In genomic region chr7:133743611-133744010, GRCm38 (mm10) we compare ENCODE assay signal across 10 mouse cellular contexts. TPM values are rescaled to one million over a fixed set of nuclear protein-coding genes. Genes with fewer than 3 reads are reported as not detected.
DNase-seq lines count a peak whose midpoint lies in the region; ATAC-seq lines count a peak whose summit lies in the region.
"Had no signal": no experiment of that assay in that cellular context is flagged by ENCODE, and none has a peak within 500 bp of the region (broad histone marks: within the 10 kb centered on the region; RNA-seq: fewer than 3 reads in every experiment).

No protein-coding gene starts in this region.

- H3K36me3 ChIP-seq in forebrain, embryonic 16.5 days (ENCODE audit: control insufficient read depth, insufficient read depth), result peaks cover 3% of the 10 kb centered on the region
- H3K36me3 ChIP-seq in forebrain, embryonic 13.5 days (ENCODE audit: poor library complexity, severe bottlenecking), result peaks cover 57% of the 10 kb centered on the region
- H3K36me3 ChIP-seq in hindbrain, embryonic 16.5 days (ENCODE audit: control insufficient read depth, insufficient read depth, low read length), result peaks cover 10% of the 10 kb centered on the region
- peaks cover 38% of the 10 kb centered on the region for H3K36me3 ChIP-seq in hindbrain, embryonic 13.5 days
- H3K36me3 ChIP-seq in heart, embryonic 16.5 days (ENCODE audit: control insufficient read depth, insufficient read depth), result peaks cover 8% of the 10 kb centered on the region; the same call in 1 of the 2 replicates

- H3K4me1 ChIP-seq in forebrain, embryonic 16.5 days (replicated peaks; ENCODE audit: control insufficient read depth, insufficient read depth, low read length), result peaks cover 20% of the 10 kb centered on the region
- H3K4me1 ChIP-seq in forebrain, embryonic 13.5 days, result no peaks in the 10 kb centered on the region
- H3K4me1 ChIP-seq in hindbrain, embryonic 16.5 days (ENCODE audit: control insufficient read depth, insufficient read depth, low read depth, low read length), result no peaks in the 10 kb centered on the region
- peaks cover 7% of the 10 kb centered on the region; the same call in 1 of the 2 replicates for H3K4me1 ChIP-seq in hindbrain, embryonic 13.5 days (replicated peaks)
- peaks cover 37% of the 10 kb centered on the region for H3K4me1 ChIP-seq in heart, embryonic 16.5 days (ENCODE audit: control insufficient read depth, insufficient read depth, low read length)

- peak; percentile 45; the same call in 1 of the 2 replicates for ATAC-seq in forebrain, embryonic 16.5 days
- no peak for ATAC-seq in forebrain, embryonic 13.5 days
- peak; percentile 40 for ATAC-seq in hindbrain, embryonic 16.5 days
- ATAC-seq in hindbrain, embryonic 13.5 days (ENCODE audit: low FRiP score), result no peak
- ATAC-seq in heart, embryonic 16.5 days (replicated peaks; ENCODE audit: extremely low read depth, insufficient read depth, low FRiP score), result no peak

- no peak overlapping the region for H3K9ac ChIP-seq in forebrain, embryonic 16.5 days (replicated peaks; ENCODE audit: low read depth, low read length)
- H3K9ac ChIP-seq in forebrain, embryonic 13.5 days, result no peak overlapping the region
- no peak overlapping the region for H3K9ac ChIP-seq in hindbrain, embryonic 16.5 days (ENCODE audit: low read depth, low read length)
- no peak overlapping the region for H3K9ac ChIP-seq in hindbrain, embryonic 13.5 days
- H3K9ac ChIP-seq in heart, embryonic 16.5 days (ENCODE audit: low read length), result peak overlapping the region; percentile 8; the same call in 1 of the 2 replicates
- H3K9ac ChIP-seq: kidney, embryonic 15.5 days had no signal

- H3K27ac ChIP-seq in forebrain, embryonic 16.5 days (ENCODE audit: low read length), result peak overlapping the region; percentile 23
- no peak overlapping the region for H3K27ac ChIP-seq in forebrain, embryonic 13.5 days
- H3K27ac ChIP-seq in hindbrain, embryonic 16.5 days (ENCODE audit: low read depth, low read length), result peak overlapping the region; percentile 3; the same call in 1 of the 2 replicates
- no peak overlapping the region for H3K27ac ChIP-seq in hindbrain, embryonic 13.5 days
- H3K27ac ChIP-seq in heart, embryonic 16.5 days (ENCODE audit: low read length), result peak overlapping the region; percentile 96
- H3K27ac ChIP-seq: kidney, embryonic 15.5 days had no signal

- DNase-seq in adipocyte (ENCODE audit: low spot score), result peak; percentile 24
- DNase-seq in spleen, adult 18-20 months, result no peak
- DNase-seq: lung, adult 18-20 months had no signal

- 46% methylated on average over 4 of the region's 4 CpGs for WGBS in forebrain, embryonic 16.5 days
- 67% methylated on average over 4 of the region's 4 CpGs for WGBS in forebrain, embryonic 13.5 days
- 50% methylated on average over 4 of the region's 4 CpGs for WGBS in hindbrain, embryonic 16.5 days
- WGBS in hindbrain, embryonic 13.5 days, result 69% methylated on average over 4 of the region's 4 CpGs
- WGBS in heart, embryonic 16.5 days, result 28% methylated on average over 4 of the region's 4 CpGs

- H3K4me2 ChIP-seq in forebrain, embryonic 16.5 days (ENCODE audit: low read length), result no peak overlapping the region
- H3K4me2 ChIP-seq in forebrain, embryonic 13.5 days, result no peak overlapping the region
- H3K4me2 ChIP-seq in hindbrain, embryonic 16.5 days (ENCODE audit: low read length), result no peak overlapping the region
- H3K4me2 ChIP-seq in hindbrain, embryonic 13.5 days, result no peak overlapping the region
- H3K4me2 ChIP-seq in heart, embryonic 16.5 days (ENCODE audit: low read depth, low read length), result no peak overlapping the region
- H3K4me2 ChIP-seq: kidney, embryonic 15.5 days; midbrain, embryonic 11.5 days had no signal

- H3K27me3 ChIP-seq in forebrain, embryonic 16.5 days (replicated peaks; ENCODE audit: control insufficient read depth, insufficient read depth, low read length), result no peaks in the 10 kb centered on the region
- H3K27me3 ChIP-seq in forebrain, embryonic 13.5 days, result no peaks in the 10 kb centered on the region
- H3K27me3 ChIP-seq in hindbrain, embryonic 16.5 days (replicated peaks; ENCODE audit: control insufficient read depth, insufficient read depth, low read length), result no peaks in the 10 kb centered on the region
- no peaks in the 10 kb centered on the region for H3K27me3 ChIP-seq in hindbrain, embryonic 13.5 days
- H3K27me3 ChIP-seq in heart, embryonic 16.5 days (ENCODE audit: control insufficient read depth, insufficient read depth, low read length), result no peaks in the 10 kb centered on the region
- H3K27me3 ChIP-seq: kidney, embryonic 15.5 days had no signal

- H3K9me3 ChIP-seq in forebrain, embryonic 16.5 days (ENCODE audit: control insufficient read depth, low read length), result no peaks in the 10 kb centered on the region
- H3K9me3 ChIP-seq in forebrain, embryonic 13.5 days (replicated peaks), result no peaks in the 10 kb centered on the region
- no peaks in the 10 kb centered on the region for H3K9me3 ChIP-seq in hindbrain, embryonic 16.5 days (ENCODE audit: control insufficient read depth, low read length)
- no peaks in the 10 kb centered on the region for H3K9me3 ChIP-seq in hindbrain, embryonic 13.5 days
- H3K9me3 ChIP-seq in heart, embryonic 16.5 days (replicated peaks; ENCODE audit: control insufficient read depth, low read length), result no peaks in the 10 kb centered on the region
- H3K9me3 ChIP-seq: kidney, embryonic 15.5 days had no signal

- no peak overlapping the region for H3K4me3 ChIP-seq in forebrain, embryonic 16.5 days (replicated peaks; ENCODE audit: low read length)
- H3K4me3 ChIP-seq in forebrain, embryonic 13.5 days, result no peak overlapping the region
- H3K4me3 ChIP-seq in hindbrain, embryonic 16.5 days (ENCODE audit: low read length), result no peak overlapping the region
- no peak overlapping the region for H3K4me3 ChIP-seq in hindbrain, embryonic 13.5 days
- no peak overlapping the region for H3K4me3 ChIP-seq in heart, embryonic 16.5 days (ENCODE audit: low read length)
- H3K4me3 ChIP-seq: kidney, embryonic 15.5 days had no signal

RNA-seq across cellular contexts. Expression of gene Fank1, which starts 33.0 kb away (rescaled TPM):
- 3.0 and 3.3 TPM in 2 replicates for polyA plus RNA-seq in forebrain, embryonic 16.5 days (2015; fragmentation: Nextera tagmentation; extraction: Ambion mirVana)
- 1.8 and 2.9 TPM in 2 replicates for polyA plus RNA-seq in forebrain, embryonic 13.5 days (2015; fragmentation: Nextera tagmentation; extraction: Ambion mirVana)
- polyA plus RNA-seq in hindbrain, embryonic 16.5 days (2015; fragmentation: Nextera tagmentation; extraction: Ambion mirVana), result 4.6 and 5.5 TPM in 2 replicates
- polyA plus RNA-seq in hindbrain, embryonic 13.5 days (2015; fragmentation: Nextera tagmentation; extraction: Ambion mirVana), result 2.9 and 3.3 TPM in 2 replicates
- 0.25 and 0.51 TPM in 2 replicates for polyA plus RNA-seq in heart, embryonic 16.5 days (2015; fragmentation: Nextera tagmentation; extraction: Ambion mirVana)

RNA-seq across cellular contexts. Expression of gene Uros, which starts 33.7 kb away (rescaled TPM):
- polyA plus RNA-seq in forebrain, embryonic 16.5 days (2015; fragmentation: Nextera tagmentation; extraction: Ambion mirVana), result 51.5 and 57.6 TPM in 2 replicates
- 46.2 and 48.7 TPM in 2 replicates for polyA plus RNA-seq in forebrain, embryonic 13.5 days (2015; fragmentation: Nextera tagmentation; extraction: Ambion mirVana)
- polyA plus RNA-seq in hindbrain, embryonic 16.5 days (2015; fragmentation: Nextera tagmentation; extraction: Ambion mirVana), result 51.9 and 52.0 TPM in 2 replicates
- polyA plus RNA-seq in hindbrain, embryonic 13.5 days (2015; fragmentation: Nextera tagmentation; extraction: Ambion mirVana), result 55.6 and 56.8 TPM in 2 replicates
- polyA plus RNA-seq in heart, embryonic 16.5 days (2015; fragmentation: Nextera tagmentation; extraction: Ambion mirVana), result 33.4 and 33.8 TPM in 2 replicates

RNA-seq across cellular contexts. Expression of gene Bccip, which starts 34.5 kb away (rescaled TPM):
- 110 and 115 TPM in 2 replicates for polyA plus RNA-seq in forebrain, embryonic 16.5 days (2015; fragmentation: Nextera tagmentation; extraction: Ambion mirVana)
- 139 and 149 TPM in 2 replicates for polyA plus RNA-seq in forebrain, embryonic 13.5 days (2015; fragmentation: Nextera tagmentation; extraction: Ambion mirVana)
- polyA plus RNA-seq in hindbrain, embryonic 16.5 days (2015; fragmentation: Nextera tagmentation; extraction: Ambion mirVana), result 93.2 and 99.4 TPM in 2 replicates
- 104 and 107 TPM in 2 replicates for polyA plus RNA-seq in hindbrain, embryonic 13.5 days (2015; fragmentation: Nextera tagmentation; extraction: Ambion mirVana)
- polyA plus RNA-seq in heart, embryonic 16.5 days (2015; fragmentation: Nextera tagmentation; extraction: Ambion mirVana), result 83.8 and 90.1 TPM in 2 replicates

RNA-seq across cellular contexts. Expression of gene Dhx32, which starts 38.9 kb away (rescaled TPM):
- polyA plus RNA-seq in forebrain, embryonic 16.5 days (2015; fragmentation: Nextera tagmentation; extraction: Ambion mirVana), result 50.8 and 51.0 TPM in 2 replicates
- 45.7 and 52.3 TPM in 2 replicates for polyA plus RNA-seq in forebrain, embryonic 13.5 days (2015; fragmentation: Nextera tagmentation; extraction: Ambion mirVana)
- polyA plus RNA-seq in hindbrain, embryonic 16.5 days (2015; fragmentation: Nextera tagmentation; extraction: Ambion mirVana), result 43.8 and 44.4 TPM in 2 replicates
- 31.9 and 33.3 TPM in 2 replicates for polyA plus RNA-seq in hindbrain, embryonic 13.5 days (2015; fragmentation: Nextera tagmentation; extraction: Ambion mirVana)
- polyA plus RNA-seq in heart, embryonic 16.5 days (2015; fragmentation: Nextera tagmentation; extraction: Ambion mirVana), result 34.1 and 34.8 TPM in 2 replicates

Comparison
In these comparisons a context has a peak if more than half of its experiments do, and no peak if none do; other contexts are left out.
1. ATAC-seq: peak in forebrain, embryonic 16.5 days (single experiment) and hindbrain, embryonic 16.5 days (single experiment); none in forebrain, embryonic 13.5 days (single experiment), hindbrain, embryonic 13.5 days (single experiment) and heart, embryonic 16.5 days (single experiment).
2. H3K27ac ChIP-seq: peak in forebrain, embryonic 16.5 days (single experiment), hindbrain, embryonic 16.5 days (single experiment) and heart, embryonic 16.5 days (single experiment); none in forebrain, embryonic 13.5 days (single experiment) and hindbrain, embryonic 13.5 days (single experiment).